Mouse (Mus musculus): Measurements from ENCODE around the gene Gm11011.
"Not testable (repeated sequence)": the region's sequence is repeated elsewhere in the genome, so short reads cannot be mapped to it uniquely, and the experiment has no call there.

Gm11011 gene

GRCm38 (mm10) chr2:169587645-169588044 is at the start of gene Gm11011:
TSS of gene Gm11011 (minus strand) at chr2:169587745.
- not testable (repeated sequence) for DNase-seq (ENCODE audit: low spot score in 2 of 2)

- DNase-seq (ENCODE audit: low spot score in 2 of 2): no peak
Observed at GRCm38 (mm10) chr2:169636414-169636813, 48.9 kb upstream of the Gm11011 start.

- DNase-seq (ENCODE audit: low spot score in 2 of 2): no peak
Observed at GRCm38 (mm10) chr2:169635428-169635827, 47.9 kb upstream of the Gm11011 start.

- no peak for DNase-seq (ENCODE audit: low spot score in 2 of 2)
Observed at GRCm38 (mm10) chr2:169634619-169635382, 47.3 kb upstream of the Gm11011 start.

GRCm38 (mm10) chr2:169633491-169634289 is 46.1 kb upstream of the Gm11011 start:
- DNase-seq (ENCODE audit: low spot score in 2 of 2): peak; percentile 35 to 67

- DNase-seq (ENCODE audit: low spot score in 2 of 2): peak; percentile 39 to 66
Observed at GRCm38 (mm10) chr2:169632338-169633151, 45.0 kb upstream of the Gm11011 start, which contains the start of gene Tshz2. TSS of gene Tshz2 (plus strand) at chr2:169633013.

GRCm38 (mm10) chr2:169630070-169630469 is 42.5 kb upstream of the Gm11011 start:
- no peak for DNase-seq (ENCODE audit: low spot score in 2 of 2)

GRCm38 (mm10) chr2:169621201-169621710 is 33.7 kb upstream of the Gm11011 start:
- DNase-seq (ENCODE audit: low spot score in 2 of 2): no peak

GRCm38 (mm10) chr2:169615998-169616397 is 28.5 kb upstream of the Gm11011 start:
- DNase-seq (ENCODE audit: low spot score in 2 of 2): no peak

- DNase-seq (ENCODE audit: low spot score in 2 of 2): no peak
Observed at GRCm38 (mm10) chr2:169614683-169615082, 27.1 kb upstream of the Gm11011 start.

- no peak for DNase-seq (ENCODE audit: low spot score in 2 of 2)
Observed at GRCm38 (mm10) chr2:169611557-169611956, 24.0 kb upstream of the Gm11011 start.

GRCm38 (mm10) chr2:169610882-169611281 is 23.3 kb upstream of the Gm11011 start:
- no peak for DNase-seq (ENCODE audit: low spot score in 2 of 2)

- no peak for DNase-seq (ENCODE audit: low spot score in 2 of 2)
Observed at GRCm38 (mm10) chr2:169609956-169610355, 22.4 kb upstream of the Gm11011 start.

- no peak for DNase-seq (ENCODE audit: low spot score in 2 of 2)
Observed at GRCm38 (mm10) chr2:169607787-169608186, 20.2 kb upstream of the Gm11011 start.

- DNase-seq (ENCODE audit: low spot score in 2 of 2): no peak
Observed at GRCm38 (mm10) chr2:169606901-169607678, 19.5 kb upstream of the Gm11011 start.

- no peak for DNase-seq (ENCODE audit: low spot score in 2 of 2)
Observed at GRCm38 (mm10) chr2:169600163-169600562, 12.6 kb upstream of the Gm11011 start.

GRCm38 (mm10) chr2:169599591-169599990 is 12.0 kb upstream of the Gm11011 start:
- DNase-seq (ENCODE audit: low spot score in 2 of 2): no peak

GRCm38 (mm10) chr2:169597971-169598370 is 10.4 kb upstream of the Gm11011 start:
- no peak for DNase-seq (ENCODE audit: low spot score in 2 of 2)

GRCm38 (mm10) chr2:169597357-169597756 is 9.8 kb upstream of the Gm11011 start:
- DNase-seq (ENCODE audit: low spot score in 2 of 2): no peak

GRCm38 (mm10) chr2:169593742-169594141 is 6.2 kb upstream of the Gm11011 start:
- DNase-seq (ENCODE audit: low spot score in 2 of 2): no peak

- DNase-seq (ENCODE audit: low spot score in 2 of 2): peak in 1 of 2 experiments; percentile 21
Observed at GRCm38 (mm10) chr2:169590412-169590811, 2.9 kb upstream of the Gm11011 start.
